Mouse (Mus musculus) lung, adult 18-20 months (tissue): ENCODE data around the gene Aif1l.
A peak's percentile ranks its signal among the peaks of the same experiment; 100 is the strongest.

ENCODE experiments used
- DNase-seq, 2 experiments: peaks; one replicate each; pipeline ENCODE4 v3.0.0; 2022; ENCODE audit warnings: mixed read lengths in 2 of 2

The Aif1l gene

DNA sequence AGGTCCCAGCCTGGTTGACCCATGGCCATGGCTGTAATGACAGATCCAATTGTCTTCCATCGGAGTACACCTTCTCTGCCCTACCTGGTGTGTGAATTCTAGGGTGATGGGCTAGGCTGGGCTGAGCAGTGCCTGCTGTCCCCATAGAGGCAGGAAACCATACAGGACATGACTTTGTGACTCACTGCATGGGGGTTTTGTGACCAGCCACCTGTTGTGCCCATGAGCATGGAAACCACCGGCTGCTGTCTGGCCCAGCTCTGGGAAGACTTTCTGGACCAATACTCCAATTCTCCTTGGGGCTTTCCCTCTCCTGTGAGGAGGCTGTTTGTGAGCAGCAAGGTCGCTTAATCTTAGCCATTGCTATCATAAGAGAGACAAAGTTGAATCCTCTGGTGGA is 2.8 kb downstream of the Aif1l start:
- DNase-seq, result no peak

- no peak for DNase-seq
These were observed 3.7 kb downstream of the Aif1l start for GRCm38 (mm10) chr2:31953687-31954086.

DNA sequence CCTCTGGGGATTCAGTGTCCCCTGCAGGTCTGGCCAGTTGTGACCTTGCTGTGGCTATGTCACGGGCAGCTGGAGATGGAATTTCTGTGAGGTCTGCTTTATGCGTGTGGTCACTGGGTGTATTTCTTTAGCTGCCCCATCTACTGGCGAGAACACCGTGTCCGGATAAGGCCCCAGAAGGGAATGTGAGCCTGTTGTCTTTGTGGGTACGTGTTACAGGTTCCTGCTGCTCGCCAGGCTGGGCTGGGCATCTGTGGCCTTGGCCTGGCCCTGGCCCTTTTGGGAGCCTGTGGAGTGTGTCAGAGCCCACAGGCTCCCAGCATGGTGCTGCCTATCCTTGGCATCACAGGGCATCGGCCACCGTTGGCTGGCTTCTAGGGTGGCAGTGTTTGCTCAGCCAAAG is 4.8 kb downstream of the Aif1l start:
- DNase-seq, result no peak

DNA sequence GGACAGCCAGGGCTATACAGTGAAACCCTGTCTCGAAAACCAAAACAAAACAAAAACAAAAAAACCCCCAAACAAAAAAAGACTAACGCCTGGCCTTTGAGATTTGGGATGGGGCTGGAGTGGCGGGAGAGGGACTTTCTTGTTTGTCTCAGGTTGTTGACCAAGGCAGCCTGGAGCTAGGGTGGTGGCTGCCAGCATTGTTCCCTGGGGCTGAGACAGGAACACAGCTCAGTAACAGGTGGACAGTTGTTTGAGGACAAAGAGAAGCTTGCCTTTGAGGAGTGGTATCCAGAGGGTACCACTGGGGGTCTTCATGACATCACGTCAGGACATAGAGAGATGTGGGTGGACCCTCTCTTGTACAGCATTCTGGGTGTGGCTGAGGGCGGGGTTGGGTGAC is 5.7 kb downstream of the Aif1l start:
- no peak for DNase-seq

GRCm38 (mm10) chr2:31957211-31957610 is 7.3 kb downstream of the Aif1l start:
- no peak for DNase-seq

DNA sequence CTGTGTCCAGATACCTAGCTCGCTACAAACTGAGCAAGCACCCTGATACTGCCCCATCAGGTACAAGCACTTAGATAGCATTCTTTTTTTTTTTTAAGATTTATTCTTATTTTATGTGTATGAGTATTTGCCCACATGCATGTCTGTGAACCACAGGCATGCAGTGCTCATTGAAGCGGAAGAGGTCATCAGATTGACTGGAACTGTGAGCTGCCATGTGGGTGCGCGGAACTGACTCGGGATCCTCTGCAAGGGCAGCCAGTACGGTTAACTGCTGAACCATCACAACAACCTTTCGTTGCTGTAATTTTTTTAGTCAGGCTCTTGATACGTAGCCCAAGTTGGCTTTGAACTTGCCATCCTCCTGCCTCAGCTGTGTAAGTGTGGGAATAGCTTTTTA is 11.0 kb downstream of the Aif1l start:
- no peak for DNase-seq

DNA sequence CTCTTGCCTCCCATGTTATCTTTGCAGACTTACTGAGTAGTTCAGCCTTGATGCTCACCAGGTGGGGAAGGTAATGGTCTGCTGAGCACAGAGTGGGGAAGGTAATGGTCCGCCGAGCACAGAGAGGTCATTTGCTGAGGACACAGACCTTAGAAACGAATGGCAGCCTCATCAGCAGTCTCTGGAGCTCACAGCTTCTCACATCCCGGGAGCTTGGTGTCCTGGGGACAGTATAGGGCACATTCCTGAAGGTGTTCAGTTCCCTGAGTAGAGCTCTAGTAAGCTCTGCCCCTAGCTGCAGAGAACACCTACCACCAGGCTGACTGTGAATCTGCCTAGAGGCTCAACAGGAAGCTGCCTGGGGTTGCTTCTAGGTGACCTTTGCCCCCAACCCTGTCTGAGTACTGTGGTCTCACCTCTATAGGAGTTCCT is 11.9 kb downstream of the Aif1l start:
- no peak for DNase-seq

GRCm38 (mm10) chr2:31962501-31963224 is 12.7 kb downstream of the Aif1l start:
- DNase-seq, result peak; percentile 48 to 58

GRCm38 (mm10) chr2:31963491-31963890 is 13.6 kb downstream of the Aif1l start:
- DNase-seq, result peak in 1 of 2 experiments; percentile 17

GRCm38 (mm10) chr2:31964191-31964590 is 14.3 kb downstream of the Aif1l start:
- DNase-seq, result no peak

DNA sequence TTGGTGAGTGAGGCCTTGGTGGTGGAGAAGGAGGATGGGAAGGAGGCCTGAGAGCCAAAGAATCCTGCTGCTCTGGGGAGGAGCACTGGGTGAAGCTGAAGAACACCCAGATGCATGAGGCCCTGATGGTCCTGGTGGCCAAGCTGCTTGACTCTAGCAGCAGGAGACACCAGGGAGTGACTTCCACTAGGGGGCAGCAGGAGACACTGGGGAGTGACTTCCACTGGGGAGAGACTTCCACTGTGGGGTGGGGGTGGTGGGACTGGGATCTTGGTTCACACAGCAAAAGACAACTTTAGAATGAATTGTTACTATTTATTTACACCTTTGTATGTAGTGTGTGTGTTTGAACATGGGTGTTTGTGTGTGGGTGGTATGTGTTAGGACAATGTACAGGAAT is 15.2 kb downstream of the Aif1l start:
- DNase-seq, result peak; percentile 34 to 50

- no peak for DNase-seq
These were observed 16.9 kb downstream of the Aif1l start for GRCm38 (mm10) chr2:31966801-31967200.

GRCm38 (mm10) chr2:31972589-31972988 is 22.6 kb downstream of the Aif1l start:
- no peak for DNase-seq

DNA sequence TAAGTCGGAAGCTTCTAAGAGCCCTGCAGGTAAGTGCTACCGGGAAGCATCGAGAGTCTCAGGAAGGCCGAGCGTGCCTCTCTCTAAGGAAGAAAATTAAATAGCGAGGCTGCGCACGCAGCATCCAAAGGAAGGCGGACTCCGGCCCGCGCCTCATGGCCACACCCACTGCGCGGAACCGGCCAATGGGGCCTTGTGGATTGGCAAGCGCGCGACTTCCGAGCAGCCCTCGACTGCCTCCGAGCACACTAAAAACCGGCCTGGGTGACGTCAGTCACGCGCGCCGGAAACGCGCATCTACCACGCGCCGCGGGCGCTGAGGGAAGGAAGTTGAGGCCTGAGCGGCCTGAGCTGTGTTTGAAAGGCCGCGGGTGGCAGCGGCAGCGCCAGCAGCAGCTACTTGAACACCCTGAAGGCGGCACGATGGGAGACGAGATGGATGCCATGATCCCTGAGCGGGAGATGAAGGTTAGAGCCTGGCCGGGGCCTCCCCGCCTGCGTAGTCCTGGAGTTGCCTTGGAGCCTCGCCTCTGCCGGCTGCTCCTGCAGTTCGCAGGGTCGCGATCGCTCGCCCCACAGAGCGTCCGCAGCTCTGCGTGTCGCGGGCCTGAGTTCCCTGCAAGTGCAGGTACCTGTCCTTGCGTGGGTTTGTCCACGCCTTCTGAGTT is 24.3 kb downstream of the Aif1l start, which contains the start of gene Nup214:
Gene Nup214 (plus strand): TSS at position 296 of the 668 bp plus-strand sequence.
- DNase-seq, result peak; percentile 98 to 99

- no peak for DNase-seq
These were observed 25.0 kb downstream of the Aif1l start for GRCm38 (mm10) chr2:31974809-31975371.

DNA sequence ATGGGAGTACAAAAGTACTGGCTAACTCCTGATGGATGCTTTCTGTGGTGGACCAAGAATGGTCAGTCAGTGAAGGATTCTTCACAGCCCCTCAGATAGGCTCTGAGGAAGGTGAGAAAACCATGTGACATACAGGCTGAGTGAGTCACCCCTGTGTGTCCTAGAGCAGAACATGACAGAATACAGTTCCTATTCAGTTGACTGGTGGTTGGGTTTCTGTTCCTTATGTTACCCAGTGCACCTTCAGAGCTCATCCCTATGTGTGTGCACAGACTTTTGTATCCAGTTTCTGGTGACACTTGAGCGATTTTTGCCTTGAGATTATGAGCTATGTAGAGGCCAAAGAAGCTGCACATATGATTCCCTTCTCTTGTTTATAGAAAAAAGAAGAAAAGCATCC is 37.8 kb downstream of the Aif1l start:
- DNase-seq, result no peak

- DNase-seq, result peak; percentile 71 to 78
These were observed 41.0 kb downstream of the Aif1l start for GRCm38 (mm10) chr2:31990961-31991360.

DNA sequence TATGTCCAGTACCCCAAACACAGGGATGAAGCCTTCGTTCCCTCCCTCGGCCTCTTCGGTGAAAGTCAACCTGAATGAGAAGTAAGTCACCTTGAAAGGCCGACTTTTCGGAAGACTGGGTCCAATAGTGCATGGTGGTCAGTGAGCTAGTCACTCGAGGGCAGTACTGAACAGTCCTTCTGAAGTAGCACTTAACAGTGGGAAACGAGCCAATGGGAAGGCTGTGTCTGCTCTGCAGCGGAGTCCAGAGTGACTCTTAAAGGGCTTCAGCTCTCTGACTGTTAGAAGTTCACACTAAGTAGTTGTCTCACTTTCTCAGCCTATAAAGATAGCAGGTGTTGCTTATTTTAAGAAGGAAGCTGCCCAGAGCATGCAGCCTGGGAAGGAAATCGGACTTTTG is 45.0 kb downstream of the Aif1l start:
- peak; percentile 54 to 73 for DNase-seq

DNA sequence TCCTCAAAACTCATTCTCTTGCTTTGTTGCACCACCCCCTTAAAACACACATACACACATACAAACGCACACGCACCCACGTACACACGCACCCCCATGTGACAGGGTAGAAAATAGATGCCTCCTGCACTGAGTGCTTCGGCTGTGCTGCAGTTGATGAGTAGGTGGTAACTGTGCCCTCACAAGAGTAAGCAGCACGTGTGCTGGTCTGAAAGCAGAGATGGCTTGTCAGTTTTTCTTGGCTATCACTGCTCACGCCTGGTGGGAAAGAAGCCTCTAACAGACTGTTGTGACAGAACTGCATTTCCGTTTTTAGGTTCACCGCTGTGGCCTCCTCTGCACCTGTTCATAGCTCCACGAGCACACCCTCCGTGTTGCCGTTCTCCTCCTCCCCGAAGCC is 46.1 kb downstream of the Aif1l start:
- no peak for DNase-seq

- DNase-seq, result no peak
These were observed 47.6 kb downstream of the Aif1l start for GRCm38 (mm10) chr2:31997539-31997938.

GRCm38 (mm10) chr2:31998443-31998842 is 48.5 kb downstream of the Aif1l start:
- no peak for DNase-seq

- no peak for DNase-seq
These were observed 58.4 kb downstream of the Aif1l start for GRCm38 (mm10) chr2:32008311-32008710.

DNA sequence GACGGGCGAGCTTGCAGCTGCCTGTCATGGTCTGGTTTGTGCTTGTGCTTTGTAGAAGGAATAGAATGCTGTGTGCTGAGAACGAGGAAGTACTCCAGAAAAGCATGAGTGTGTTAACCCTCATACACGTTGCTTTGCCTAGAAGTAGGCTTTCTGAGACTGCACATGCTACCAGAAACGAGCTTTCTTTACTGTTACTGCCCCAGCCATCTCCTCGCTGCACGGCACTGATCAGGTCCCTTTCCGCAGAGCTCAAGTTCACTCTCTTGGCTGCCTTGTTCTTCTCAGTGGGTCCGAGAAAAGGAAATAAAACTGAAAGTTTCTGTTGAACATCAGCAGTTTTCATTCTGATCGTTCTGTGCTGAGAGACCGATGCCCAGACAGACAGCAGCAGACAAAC is 58.8 kb downstream of the Aif1l start:
- no peak for DNase-seq

- no peak for DNase-seq
These were observed 69.8 kb downstream of the Aif1l start for GRCm38 (mm10) chr2:32019704-32020103.
